In genomic region chr4:114367005-114367404, GRCm38 (mm10) we compare ENCODE assay signal across 24 mouse cellular contexts. TPM values are rescaled to one million over a fixed set of nuclear protein-coding genes. Genes with fewer than 3 reads are reported as not detected.
DNase-seq lines count a peak whose midpoint lies in the region; ATAC-seq and TF ChIP-seq lines count a peak whose summit lies in the region.
"Had no signal": no experiment of that assay in that cellular context is flagged by ENCODE, and none has a peak within 500 bp of the region (broad histone marks: within the 10 kb centered on the region; RNA-seq: fewer than 3 reads in every experiment).

No protein-coding gene starts in this region.

- intact Hi-C loops in heart, postnatal 10 days (cut with DNase I) = no loop called here

- H3K9me3 ChIP-seq in lung, embryonic 14.5 days (ENCODE audit: low read depth, low read length) = no peaks in the 10 kb centered on the region
- no peaks in the 10 kb centered on the region for H3K9me3 ChIP-seq in lung, embryonic 16.5 days (ENCODE audit: control insufficient read depth, low read length)
- H3K9me3 ChIP-seq in lung, postnatal 0 days (ENCODE audit: low read length) = no peaks in the 10 kb centered on the region
- H3K9me3 ChIP-seq: embryonic facial prominence, embryonic 13.5 days; embryonic facial prominence, embryonic 15.5 days; forebrain, embryonic 10.5 days; forebrain, embryonic 12.5 days had no signal

- 50% methylated on average over 2 of the region's 2 CpGs for WGBS in lung, embryonic 14.5 days
- WGBS in lung, embryonic 16.5 days = 40% methylated on average over 2 of the region's 2 CpGs
- WGBS in lung, postnatal 0 days = 58% methylated on average over 2 of the region's 2 CpGs

- TF ChIP-seq CTCF in lung, embryonic 14.5 days (IDR thresholded peaks at IDR 0.05; ENCODE audit: low read depth) = no peak
- TF ChIP-seq CTCF in lung, postnatal 0 days (IDR thresholded peaks at IDR 0.05) = no peak

- no peaks in the 10 kb centered on the region for H3K27me3 ChIP-seq in lung, embryonic 14.5 days (ENCODE audit: insufficient read depth, low read length)
- no peaks in the 10 kb centered on the region for H3K27me3 ChIP-seq in lung, embryonic 16.5 days (ENCODE audit: control insufficient read depth, insufficient read depth, low read depth, low read length)
- no peaks in the 10 kb centered on the region for H3K27me3 ChIP-seq in lung, postnatal 0 days (replicated peaks; ENCODE audit: insufficient read depth, low read length)
- H3K27me3 ChIP-seq: forebrain, embryonic 12.5 days had no signal

- DNase-seq in heart, adult 11 months = peak; percentile 53
- DNase-seq in heart, postnatal 10 days = no peak
- peak; percentile 31 for DNase-seq in lung, embryonic 14.5 days
- DNase-seq in lung, postnatal 36 days = no peak
- DNase-seq in lung, postnatal 0 days (ENCODE audit: low spot score) = no peak
- DNase-seq in adrenal gland, adult 8-10 months = no peak
- DNase-seq: adrenal gland, postnatal 10 days; adrenal gland, postnatal 25 days; cerebellum, adult 11 months; cerebellum, adult 18-20 months; cerebellum, adult 9-10 months; cerebellum, postnatal 36 days; embryo, embryonic 11 days had no signal

- no peak overlapping the region for H3K4me3 ChIP-seq in lung, embryonic 14.5 days (ENCODE audit: low read depth, low read length)
- no peak overlapping the region for H3K4me3 ChIP-seq in lung, embryonic 16.5 days (ENCODE audit: low read length)
- no peak overlapping the region for H3K4me3 ChIP-seq in lung, postnatal 0 days (ENCODE audit: low read depth, low read length)
- H3K4me3 ChIP-seq: embryonic facial prominence, embryonic 13.5 days; embryonic facial prominence, embryonic 15.5 days; erythroblast, embryonic 14.5 days; forebrain, embryonic 10.5 days; forebrain, embryonic 12.5 days had no signal

- peaks cover 12% of the 10 kb centered on the region for H3K4me1 ChIP-seq in lung, embryonic 14.5 days (ENCODE audit: insufficient read depth)
- peaks cover 17% of the 10 kb centered on the region; the same call in 1 of the 2 replicates for H3K4me1 ChIP-seq in lung, embryonic 16.5 days (replicated peaks; ENCODE audit: control insufficient read depth, insufficient read depth, low read length)
- no peaks in the 10 kb centered on the region for H3K4me1 ChIP-seq in lung, postnatal 0 days (ENCODE audit: insufficient read depth, low read depth, low read length)
- H3K4me1 ChIP-seq: embryonic facial prominence, embryonic 15.5 days; forebrain, embryonic 12.5 days had no signal

- H3K36me3 ChIP-seq in lung, embryonic 14.5 days (ENCODE audit: insufficient read depth) = no peaks in the 10 kb centered on the region
- no peaks in the 10 kb centered on the region for H3K36me3 ChIP-seq in lung, embryonic 16.5 days (ENCODE audit: control insufficient read depth, insufficient read depth, low read length)
- H3K36me3 ChIP-seq in lung, postnatal 0 days (ENCODE audit: insufficient read depth, low read length) = no peaks in the 10 kb centered on the region
- H3K36me3 ChIP-seq: embryonic facial prominence, embryonic 13.5 days; embryonic facial prominence, embryonic 15.5 days; forebrain, embryonic 10.5 days; forebrain, embryonic 12.5 days had no signal

- H3K9ac ChIP-seq in lung, embryonic 14.5 days = no peak overlapping the region
- no peak overlapping the region for H3K9ac ChIP-seq in lung, embryonic 16.5 days (ENCODE audit: low read length)
- no peak overlapping the region for H3K9ac ChIP-seq in lung, postnatal 0 days (replicated peaks; ENCODE audit: low read depth)
- H3K9ac ChIP-seq: embryonic facial prominence, embryonic 13.5 days; embryonic facial prominence, embryonic 15.5 days; forebrain, embryonic 12.5 days had no signal

- TF ChIP-seq EP300 in lung, postnatal 0 days (IDR thresholded peaks at IDR 0.05) = no peak

- ATAC-seq in lung, embryonic 14.5 days (ENCODE audit: insufficient read depth) = no peak
- no peak for ATAC-seq in lung, embryonic 16.5 days (ENCODE audit: low read depth)
- no peak for ATAC-seq in lung, postnatal 0 days
- ATAC-seq: activated CD4-positive, CD25-positive, alpha-beta regulatory T cell, adult 4 months; forebrain, embryonic 14.5 days; forebrain, embryonic 16.5 days had no signal

- no peak overlapping the region for H3K27ac ChIP-seq in lung, embryonic 14.5 days (ENCODE audit: low read depth)
- H3K27ac ChIP-seq in lung, embryonic 16.5 days (ENCODE audit: low read length) = peak overlapping the region; percentile 70
- H3K27ac ChIP-seq in lung, postnatal 0 days (ENCODE audit: low read length) = no peak overlapping the region
- H3K27ac ChIP-seq: embryonic facial prominence, embryonic 13.5 days; embryonic facial prominence, embryonic 15.5 days; forebrain, embryonic 12.5 days had no signal

- H3K4me2 ChIP-seq in lung, embryonic 14.5 days = no peak overlapping the region
- H3K4me2 ChIP-seq in lung, embryonic 16.5 days (ENCODE audit: low read depth, low read length) = no peak overlapping the region
- no peak overlapping the region for H3K4me2 ChIP-seq in lung, postnatal 0 days (replicated peaks; ENCODE audit: low read depth, low read length)
- H3K4me2 ChIP-seq: embryonic facial prominence, embryonic 13.5 days; embryonic facial prominence, embryonic 15.5 days; forebrain, embryonic 12.5 days had no signal

RNA-seq across cellular contexts. Expression of gene Trabd2b, which starts 39.5 kb away (rescaled TPM):
- 10 to 100 TPM; 21.1 to 25.6 TPM for total RNA-seq in heart, postnatal 10 days (2021)
- polyA plus RNA-seq in lung, embryonic 14.5 days (2014; fragmentation: Nextera tagmentation; extraction: Ambion mirVana) = 4.6 and 4.7 TPM in 2 replicates
- 5.1 and 5.4 TPM in 2 replicates for polyA plus RNA-seq in lung, embryonic 16.5 days (2015; fragmentation: Nextera tagmentation; extraction: Ambion mirVana)
- polyA plus RNA-seq in lung, postnatal 0 days (2015; fragmentation: Nextera tagmentation; extraction: Ambion mirVana) = 2.4 and 3.4 TPM in 2 replicates
- 1 to 10 TPM; 1.3 to 3.6 (median 1.8) TPM for total RNA-seq in adrenal gland, adult 8-10 months (2022)
- total RNA-seq: common myeloid progenitor, adult 5-6 weeks; MEL had no signal
- polyA plus RNA-seq: activated CD4-positive, CD25-positive, alpha-beta regulatory T cell, adult 4 months; erythroblast, embryonic 14.5 days had no signal

Comparison
In these comparisons a context has a peak if more than half of its experiments do, and no peak if none do; other contexts are left out.
1. DNase-seq: peak in heart, adult 11 months (single experiment) and lung, embryonic 14.5 days (single experiment); none in heart, postnatal 10 days (0 of 2), lung, postnatal 36 days (single experiment), lung, postnatal 0 days (single experiment) and adrenal gland, adult 8-10 months (single experiment).